Mouse (Mus musculus): ENCODE results near the gene Samd4b. TPM values are rescaled to one million over a fixed set of nuclear protein-coding genes. Genes with fewer than 3 reads are reported as not detected.

The Samd4b gene
- total RNA-seq, 2 experiments from 2014 or later: 13.8 to 15.2 TPM

DNA sequence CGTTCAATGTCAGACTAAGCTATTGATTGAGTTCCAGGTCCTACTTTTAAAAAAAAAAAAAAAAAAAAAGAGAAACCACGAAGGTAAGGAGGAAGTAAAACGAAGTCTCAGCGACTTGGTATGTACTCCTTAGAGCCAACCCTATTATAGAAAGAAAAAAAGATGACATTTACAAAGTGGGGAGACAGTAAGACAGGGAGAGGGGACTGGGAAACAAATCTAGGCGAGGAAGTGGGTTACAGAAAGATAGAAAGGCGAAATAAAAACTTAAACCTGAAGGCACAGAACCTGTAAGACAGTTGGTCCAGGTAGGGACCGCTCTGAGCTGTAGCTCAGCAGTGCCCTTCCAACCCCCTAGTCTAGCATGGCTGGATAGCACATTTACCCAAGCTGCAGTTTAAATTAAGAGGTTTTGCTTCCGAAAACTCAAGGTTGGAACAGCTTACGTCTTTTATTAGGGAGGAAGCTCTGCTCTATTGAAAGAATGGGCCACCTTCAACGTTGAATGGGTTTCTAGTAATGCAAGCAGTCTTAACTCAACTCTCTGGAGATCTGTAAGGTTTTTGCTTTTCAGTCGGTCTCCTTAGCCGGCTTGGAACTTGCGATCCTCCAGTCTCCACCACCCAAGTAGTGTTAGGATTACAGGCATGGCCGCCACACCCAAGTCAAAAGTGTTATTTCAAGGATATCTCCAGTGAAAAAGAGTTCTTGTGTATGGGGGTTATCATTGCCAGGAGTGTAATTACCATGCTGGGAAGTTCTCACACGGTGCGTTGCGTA is 217.5 kb downstream of the Samd4b start, which contains the start of gene Zfp36:
Gene Zfp36, minus strand, starts transcription at position 17 of the 780 bp plus-strand sequence.
- DNase-seq (ENCODE audit: low spot score): no peak

GRCm38 (mm10) chr7:28378769-28379651 is 218.9 kb downstream of the Samd4b start:
- DNase-seq (ENCODE audit: low spot score): peak; percentile 96

DNA sequence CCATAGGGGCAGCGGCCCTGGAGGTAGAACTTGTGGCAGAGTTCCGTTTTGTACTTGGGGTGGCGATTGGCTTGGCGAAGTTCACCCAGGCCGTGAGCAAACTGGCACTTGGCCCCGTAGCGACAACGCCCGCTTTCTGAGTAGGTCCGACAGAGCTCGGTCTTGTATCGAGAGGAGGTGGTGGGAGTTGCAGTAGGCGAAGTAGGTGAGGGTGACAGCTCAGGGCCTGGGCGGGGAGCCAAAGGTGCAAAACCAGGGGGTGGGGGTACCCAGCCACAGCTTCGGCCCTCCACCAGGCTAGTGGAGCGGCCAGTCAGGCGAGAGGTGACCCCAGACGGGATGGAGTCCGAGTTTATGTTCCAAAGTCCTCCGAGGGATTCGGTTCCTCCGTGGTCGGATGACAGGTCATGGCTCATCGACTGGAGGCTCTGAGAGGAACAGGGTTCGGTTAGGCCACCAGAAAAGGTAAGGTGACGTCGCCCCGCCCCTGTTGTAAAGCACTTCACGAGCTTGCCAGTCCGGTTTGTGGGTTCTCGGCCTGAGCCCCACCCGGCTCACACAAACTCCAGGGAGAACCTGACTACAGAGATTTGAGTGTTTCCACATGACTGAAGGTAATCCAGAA is 219.8 kb downstream of the Samd4b start:
- peak; percentile 76 for DNase-seq (ENCODE audit: low spot score)

- peak; percentile 43 for DNase-seq (ENCODE audit: low spot score)
These were observed 220.5 kb downstream of the Samd4b start for GRCm38 (mm10) chr7:28377190-28378065.

GRCm38 (mm10) chr7:28376011-28376771 is 221.8 kb downstream of the Samd4b start:
- DNase-seq (ENCODE audit: low spot score): peak; percentile 92

DNA sequence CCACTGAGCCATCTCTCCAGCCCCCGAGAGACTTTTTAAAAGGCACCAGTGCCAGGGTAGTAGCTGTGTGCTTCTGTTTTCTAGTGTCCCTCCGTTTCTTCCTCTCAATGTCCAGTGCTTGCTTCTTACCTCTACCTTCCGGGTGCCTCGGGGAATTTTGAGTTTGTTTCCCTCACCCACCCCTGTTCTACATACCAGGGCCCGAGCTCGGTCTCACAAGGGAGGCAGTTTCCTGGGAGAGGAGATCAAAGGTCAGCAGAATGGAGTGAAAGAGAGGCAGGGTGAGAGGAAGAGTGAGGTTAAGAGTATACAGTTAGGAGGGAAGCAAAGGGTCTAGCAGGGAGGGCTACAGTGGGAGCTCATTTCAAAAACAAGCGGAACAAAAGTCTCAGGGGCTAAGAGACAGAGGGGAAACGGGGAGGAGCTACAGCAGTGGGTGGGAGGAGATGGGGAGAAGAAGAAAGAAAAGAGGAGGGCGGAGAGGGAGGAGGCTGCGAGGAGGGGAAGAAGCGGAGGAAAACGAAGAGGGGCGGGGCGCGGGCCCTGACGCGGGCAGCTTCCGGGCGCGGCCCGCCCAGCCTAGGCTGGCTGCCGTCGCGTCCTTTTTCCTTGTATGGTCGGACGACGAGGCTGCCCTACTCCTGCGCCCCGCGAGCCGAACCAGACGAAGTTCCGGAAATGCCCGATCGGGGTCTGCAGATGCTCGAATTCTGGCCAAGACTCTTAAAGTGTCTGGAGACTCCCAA is 222.6 kb downstream of the Samd4b start:
- peak; percentile 94 for DNase-seq (ENCODE audit: low spot score)

DNA sequence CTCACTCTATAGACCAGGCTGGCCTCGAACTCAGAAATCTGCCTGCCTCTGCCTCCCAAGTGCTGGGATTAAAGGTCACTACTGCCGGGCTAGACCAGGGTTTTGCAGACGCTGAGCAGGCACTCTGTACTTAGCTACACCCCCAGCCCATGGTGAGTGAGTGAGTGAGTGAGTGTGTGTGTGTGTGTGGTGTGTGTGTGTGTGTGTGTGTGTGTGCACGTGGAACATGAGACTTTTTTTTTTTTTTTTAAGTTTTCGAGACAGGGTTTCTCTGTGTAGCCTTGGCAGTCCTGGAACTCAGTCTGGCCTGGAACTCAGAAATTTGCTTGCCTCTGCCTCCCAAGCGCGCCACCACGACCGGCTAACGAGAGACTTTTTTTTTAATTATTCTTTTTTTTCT is 223.3 kb downstream of the Samd4b start:
- no peak for DNase-seq (ENCODE audit: low spot score)

GRCm38 (mm10) chr7:28373891-28374495 is 224.0 kb downstream of the Samd4b start:
- DNase-seq (ENCODE audit: low spot score): no peak

- peak; percentile 89 for DNase-seq (ENCODE audit: low spot score)
These were observed 224.8 kb downstream of the Samd4b start for GRCm38 (mm10) chr7:28373131-28373581.

DNA sequence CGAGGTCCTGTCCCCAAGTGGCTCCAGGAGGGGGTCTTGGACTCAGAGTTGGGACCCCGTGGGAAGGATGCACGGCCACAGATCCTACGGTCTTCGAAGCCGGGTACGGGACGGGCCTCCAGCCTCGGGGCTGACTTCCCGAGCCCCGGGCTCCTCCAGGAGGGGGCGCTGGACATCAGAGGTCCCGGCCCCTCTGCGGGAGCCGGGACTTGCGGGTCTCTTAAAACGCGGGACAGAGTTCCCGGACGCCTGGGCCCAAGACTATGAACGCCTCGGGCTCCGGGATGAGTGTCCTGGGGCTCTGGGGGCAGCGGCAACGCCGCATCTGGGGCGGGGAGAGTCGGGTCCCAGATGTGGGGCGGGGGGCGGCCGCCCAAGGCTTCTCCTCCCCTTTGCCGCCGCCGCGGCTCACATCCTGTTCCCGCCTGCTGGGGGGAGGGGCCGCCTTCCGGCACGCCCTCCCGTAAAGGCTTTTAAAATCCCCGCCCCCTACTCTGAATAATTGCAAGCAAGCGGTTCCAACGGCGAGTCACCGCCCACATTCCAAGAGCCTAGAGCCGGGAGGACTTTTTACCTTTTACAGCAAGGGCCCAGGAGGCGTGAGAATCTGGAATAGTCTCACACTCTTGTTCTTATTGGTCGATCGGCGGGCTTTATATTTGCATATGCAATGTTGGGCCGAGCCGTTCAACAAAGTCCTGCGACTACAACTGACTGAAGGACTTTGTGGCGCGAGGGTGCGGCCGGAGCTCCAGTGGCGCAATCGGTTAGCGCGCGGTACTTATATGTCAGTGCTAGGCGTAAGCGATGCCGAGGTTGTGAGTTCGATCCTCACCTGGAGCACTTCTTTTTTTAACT is 225.5 kb downstream of the Samd4b start, which contains the start of gene Plekhg2:
Gene Plekhg2, minus strand, starts transcription at position 349 of the 858 bp plus-strand sequence.
- peak; percentile 98 for DNase-seq (ENCODE audit: low spot score)

DNA sequence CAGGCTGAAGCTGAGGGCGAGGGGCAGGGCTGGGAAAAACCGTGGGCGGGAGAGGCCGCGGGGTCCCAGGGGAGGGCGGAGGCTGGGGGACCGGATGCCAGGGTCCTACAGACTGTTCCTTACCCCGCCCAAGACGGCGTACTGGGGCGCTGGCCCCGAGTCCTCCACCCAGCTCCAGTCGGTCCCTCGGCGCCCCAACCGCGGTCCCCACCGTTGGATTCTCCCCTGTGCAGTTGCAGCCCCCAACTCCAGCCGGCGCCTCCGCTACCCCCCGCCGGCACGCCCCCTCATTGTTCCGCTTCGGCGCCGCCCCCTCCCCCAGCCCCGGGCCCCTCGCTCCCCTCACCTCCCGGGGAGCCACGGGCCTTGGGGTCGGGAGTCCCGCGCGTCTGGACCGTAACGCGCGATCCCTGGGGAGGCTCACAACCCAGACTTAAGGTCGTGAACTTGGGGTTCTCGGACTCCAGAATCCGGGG is 226.4 kb downstream of the Samd4b start:
- peak; percentile 65 for DNase-seq (ENCODE audit: low spot score)

GRCm38 (mm10) chr7:28370977-28371513 is 226.9 kb downstream of the Samd4b start:
- DNase-seq (ENCODE audit: low spot score): no peak

DNA sequence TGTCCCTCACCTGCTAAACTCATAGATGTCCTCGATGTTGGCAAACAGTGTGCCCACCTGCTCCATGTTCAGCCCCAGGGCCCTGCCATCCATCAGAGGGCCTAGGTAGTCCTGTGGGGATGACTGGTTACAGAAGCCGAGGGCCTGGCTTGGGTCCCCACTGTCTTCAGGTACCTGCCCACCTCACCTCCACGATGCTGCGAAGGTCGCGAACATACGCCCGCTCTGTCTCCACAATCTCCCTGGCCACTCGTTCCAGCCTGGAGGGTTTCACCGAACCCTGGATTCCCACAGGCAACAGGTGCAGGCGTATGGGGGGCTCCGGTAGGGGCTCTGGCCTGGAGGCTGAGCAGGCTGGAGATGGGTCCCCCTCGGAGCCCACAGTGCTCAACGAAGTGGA is 227.9 kb downstream of the Samd4b start:
- DNase-seq (ENCODE audit: low spot score): no peak

GRCm38 (mm10) chr7:28368276-28368920 is 229.5 kb downstream of the Samd4b start:
- DNase-seq (ENCODE audit: low spot score): no peak

DNA sequence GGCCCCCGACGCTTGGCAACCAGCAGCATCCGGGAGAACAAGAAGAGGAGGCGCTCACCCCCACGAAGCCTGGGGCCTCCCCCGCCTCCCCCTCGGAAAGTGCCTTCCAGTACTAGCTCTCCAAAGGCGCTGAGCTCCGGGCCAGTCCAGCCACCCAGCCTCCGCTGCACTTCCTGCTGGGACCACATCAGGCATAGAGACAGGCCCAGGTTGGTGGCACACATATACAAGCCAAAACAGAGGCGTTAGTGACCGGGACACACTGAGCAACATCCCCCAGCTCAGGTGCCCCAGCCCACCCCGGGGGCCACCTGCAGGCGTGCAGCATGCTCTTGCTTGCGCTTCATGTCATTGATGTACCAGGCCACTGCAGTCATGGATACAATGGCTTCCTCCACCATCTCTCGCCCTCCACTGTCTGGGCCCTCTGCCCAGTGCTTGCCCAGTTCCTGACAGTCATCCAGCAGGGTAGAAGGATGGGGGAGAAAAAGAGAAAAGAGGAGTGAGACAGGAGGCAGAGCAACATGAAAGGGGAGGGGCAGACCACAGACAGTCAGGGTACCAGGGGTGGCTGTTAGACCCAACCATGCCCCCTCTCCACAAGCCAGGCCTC is 230.2 kb downstream of the Samd4b start:
- no peak for DNase-seq (ENCODE audit: low spot score)

DNA sequence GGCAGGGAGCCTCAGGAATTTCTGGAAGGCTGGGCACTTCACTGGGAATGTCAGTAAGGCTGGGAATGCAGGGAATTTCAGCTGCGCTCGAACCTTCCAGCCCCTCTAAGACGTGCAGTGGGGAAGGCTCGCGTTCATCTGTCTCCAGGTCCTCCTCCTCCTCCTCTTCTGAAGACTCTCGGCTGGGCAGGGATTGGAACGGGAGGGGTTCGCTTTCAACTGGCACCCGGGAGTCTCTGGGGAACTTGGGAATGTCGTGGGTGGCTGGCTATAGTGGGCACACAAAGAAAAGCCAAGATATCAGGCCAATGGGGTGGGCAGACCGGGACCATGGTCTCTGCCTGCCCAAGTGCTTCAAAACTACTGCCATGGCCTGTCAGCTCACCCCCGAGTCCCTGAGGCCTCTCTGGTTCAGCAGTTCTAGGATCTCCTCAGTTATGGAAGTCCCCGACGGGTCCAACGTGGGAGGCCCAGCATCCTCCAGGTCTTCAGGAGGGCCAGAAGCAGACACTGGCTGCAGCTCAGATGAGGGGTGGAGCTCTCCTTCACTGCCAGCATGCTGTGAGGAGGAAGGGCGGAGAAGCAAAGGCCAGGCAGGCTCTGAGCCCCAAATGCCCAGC is 235.4 kb downstream of the Samd4b start:
- DNase-seq (ENCODE audit: low spot score): no peak
